Mouse (Mus musculus) heart, adult 2 months (tissue): ENCODE measurements at regions not wholly inside any gene's neighbourhood (a gene's known extent, or its start where the extent isn't known, plus 50 kb on each side); places are given as distances from the start of the nearest gene placed in this dataset.

Source experiments
- CTCF ChIP-seq: fragments of 200-600 bp; IDR thresholded peaks from 2 replicates; pipeline ENCODE4 v1.8.1; 2022; ENCODE audit warnings: antibody characterized with exemption, mild to moderate bottlenecking, moderate library complexity
- EP300 ChIP-seq: fragments of 200-500 bp; IDR thresholded peaks from 2 replicates; pipeline ENCODE4 v1.6.1; 2011; ENCODE audit warnings: low read depth, low read length, control low read depth; ENCODE audit not compliant: insufficient read depth
- POLR2A ChIP-seq: fragments of 200-500 bp; IDR thresholded peaks from 2 replicates; pipeline ENCODE4 v1.6.1; 2011; ENCODE audit warnings: mild to moderate bottlenecking, low read depth, low read length, control low read depth; ENCODE audit not compliant: insufficient read depth

- no peak for TF ChIP-seq CTCF
- no peak for TF ChIP-seq POLR2A
- no peak for TF ChIP-seq EP300
Measured at GRCm38 (mm10) chr6:108922564-108922963, 94.1 kb downstream of the Edem1 start.
